Mouse (Mus musculus): ENCODE data around the gene Fnbp4. TPM values are rescaled to one million over a fixed set of nuclear protein-coding genes. Genes with fewer than 3 reads are reported as not detected.
"Not testable (repeated sequence)": the region's sequence is repeated elsewhere in the genome, so short reads cannot be mapped to it uniquely, and the experiment has no call there.

Gene Fnbp4
- polyA plus RNA-seq, 1 experiment from 2014 or later, result 105 TPM

GRCm38 (mm10) chr2:90810751-90811150 lies 65.6 kb downstream of the Fnbp4 start:
- Histone ChIP-seq H3K9me3 (ENCODE audit: control insufficient read depth, low read length) (no peaks in the 10 kb centered on the region), H3K4me3 (ENCODE audit: low read depth, low read length) (no peak overlapping the region), H3K9ac (ENCODE audit: low read length) (no peak overlapping the region), H3K4me2 (ENCODE audit: low read depth) (no peak overlapping the region), H3K27ac (ENCODE audit: low read depth, low read length) (no peak overlapping the region), H3K36me3 (ENCODE audit: control insufficient read depth, insufficient read depth, low read length) (no peaks in the 10 kb centered on the region), H3K4me1 (ENCODE audit: control insufficient read depth, insufficient read depth, low read length) (no peaks in the 10 kb centered on the region), H3K27me3 (ENCODE audit: control insufficient read depth, insufficient read depth, low read length) (no peaks in the 10 kb centered on the region)
- 93% methylated on average over 8 of the region's 8 CpGs for WGBS
- DNase-seq (ENCODE audit: low spot score) (no peak), ATAC-seq (ENCODE audit: insufficient read depth, low FRiP score, low TSS enrichment) (no peak)

GRCm38 (mm10) chr2:90815266-90815665 lies 70.1 kb downstream of the Fnbp4 start:
- no peak overlapping the region for H3K27ac ChIP-seq (ENCODE audit: low read depth, low read length)
- H3K9me3 ChIP-seq (ENCODE audit: control insufficient read depth, low read length), result no peaks in the 10 kb centered on the region
- no peak overlapping the region for H3K4me2 ChIP-seq (ENCODE audit: low read depth)
- H3K27me3 ChIP-seq (ENCODE audit: control insufficient read depth, insufficient read depth, low read length), result no peaks in the 10 kb centered on the region
- no peak overlapping the region for H3K9ac ChIP-seq (ENCODE audit: low read length)
- 77% methylated on average over 2 of the region's 2 CpGs for WGBS
- H3K4me1 ChIP-seq (ENCODE audit: control insufficient read depth, insufficient read depth, low read length), result no peaks in the 10 kb centered on the region
- DNase-seq (ENCODE audit: low spot score) (no peak), ATAC-seq (ENCODE audit: insufficient read depth, low FRiP score, low TSS enrichment) (no peak)
- H3K4me3 ChIP-seq (ENCODE audit: low read depth, low read length), result no peak overlapping the region
- H3K36me3 ChIP-seq (ENCODE audit: control insufficient read depth, insufficient read depth, low read length), result no peaks in the 10 kb centered on the region

- Histone ChIP-seq H3K27ac (ENCODE audit: low read depth, low read length) (no peak overlapping the region), H3K27me3 (ENCODE audit: control insufficient read depth, insufficient read depth, low read length) (no peaks in the 10 kb centered on the region), H3K36me3 (ENCODE audit: control insufficient read depth, insufficient read depth, low read length) (no peaks in the 10 kb centered on the region), H3K4me1 (ENCODE audit: control insufficient read depth, insufficient read depth, low read length) (no peaks in the 10 kb centered on the region), H3K9me3 (ENCODE audit: control insufficient read depth, low read length) (no peaks in the 10 kb centered on the region), H3K4me2 (ENCODE audit: low read depth) (no peak overlapping the region), H3K4me3 (ENCODE audit: low read depth, low read length) (no peak overlapping the region), H3K9ac (ENCODE audit: low read length) (no peak overlapping the region)
- DNase-seq (ENCODE audit: low spot score), result no peak
- ATAC-seq (ENCODE audit: insufficient read depth, low FRiP score, low TSS enrichment), result no peak
- WGBS, result 90% methylated on average over 4 of the region's 4 CpGs
Measured at GRCm38 (mm10) chr2:90816144-90816543, 71.0 kb downstream of the Fnbp4 start.

GRCm38 (mm10) chr2:90818710-90819109 lies 73.5 kb downstream of the Fnbp4 start:
- H3K4me3 ChIP-seq (ENCODE audit: low read depth, low read length), result no peak overlapping the region
- 91% methylated on average over 3 of the region's 3 CpGs for WGBS
- no peak overlapping the region for H3K4me2 ChIP-seq (ENCODE audit: low read depth)
- no peaks in the 10 kb centered on the region for H3K27me3 ChIP-seq (ENCODE audit: control insufficient read depth, insufficient read depth, low read length)
- ATAC-seq (ENCODE audit: insufficient read depth, low FRiP score, low TSS enrichment) (no peak), DNase-seq (ENCODE audit: low spot score) (no peak)
- H3K36me3 ChIP-seq (ENCODE audit: control insufficient read depth, insufficient read depth, low read length), result no peaks in the 10 kb centered on the region
- H3K4me1 ChIP-seq (ENCODE audit: control insufficient read depth, insufficient read depth, low read length), result no peaks in the 10 kb centered on the region
- H3K9me3 ChIP-seq (ENCODE audit: control insufficient read depth, low read length), result no peaks in the 10 kb centered on the region
- no peak overlapping the region for H3K27ac ChIP-seq (ENCODE audit: low read depth, low read length)
- no peak overlapping the region for H3K9ac ChIP-seq (ENCODE audit: low read length)

GRCm38 (mm10) chr2:90820894-90821293 lies 75.7 kb downstream of the Fnbp4 start:
- Histone ChIP-seq H3K27ac (ENCODE audit: low read depth, low read length) (no peak overlapping the region), H3K9me3 (ENCODE audit: control insufficient read depth, low read length) (no peaks in the 10 kb centered on the region), H3K4me1 (ENCODE audit: control insufficient read depth, insufficient read depth, low read length) (no peaks in the 10 kb centered on the region), H3K4me2 (ENCODE audit: low read depth) (no peak overlapping the region), H3K36me3 (ENCODE audit: control insufficient read depth, insufficient read depth, low read length) (no peaks in the 10 kb centered on the region), H3K4me3 (ENCODE audit: low read depth, low read length) (no peak overlapping the region), H3K9ac (ENCODE audit: low read length) (no peak overlapping the region), H3K27me3 (ENCODE audit: control insufficient read depth, insufficient read depth, low read length) (no peaks in the 10 kb centered on the region)
- WGBS, result 89% methylated on average over 3 of the region's 3 CpGs
- DNase-seq (ENCODE audit: low spot score), result no peak
- ATAC-seq (ENCODE audit: insufficient read depth, low FRiP score, low TSS enrichment), result no peak

DNA sequence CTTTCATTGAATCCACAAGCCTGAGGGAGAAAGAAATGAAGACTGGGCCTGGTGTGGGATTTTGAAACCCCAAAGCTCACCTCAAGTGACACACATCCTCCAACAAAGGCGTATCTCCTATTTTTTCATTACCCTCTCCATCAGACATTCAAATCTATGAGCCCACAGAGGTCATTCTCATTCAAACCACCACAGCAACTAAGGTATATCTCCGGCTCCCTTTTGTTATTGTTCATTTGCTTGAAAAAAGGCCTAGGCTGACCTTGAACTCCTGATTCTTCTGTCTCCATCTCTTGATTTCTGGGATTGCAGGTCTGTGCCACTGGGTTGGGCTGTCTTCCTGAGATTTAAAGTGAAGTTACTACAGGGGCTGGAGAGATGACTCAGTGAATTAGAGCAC lies 77.8 kb downstream of the Fnbp4 start:
- WGBS, result 81% methylated on average over 2 of the region's 2 CpGs

DNA sequence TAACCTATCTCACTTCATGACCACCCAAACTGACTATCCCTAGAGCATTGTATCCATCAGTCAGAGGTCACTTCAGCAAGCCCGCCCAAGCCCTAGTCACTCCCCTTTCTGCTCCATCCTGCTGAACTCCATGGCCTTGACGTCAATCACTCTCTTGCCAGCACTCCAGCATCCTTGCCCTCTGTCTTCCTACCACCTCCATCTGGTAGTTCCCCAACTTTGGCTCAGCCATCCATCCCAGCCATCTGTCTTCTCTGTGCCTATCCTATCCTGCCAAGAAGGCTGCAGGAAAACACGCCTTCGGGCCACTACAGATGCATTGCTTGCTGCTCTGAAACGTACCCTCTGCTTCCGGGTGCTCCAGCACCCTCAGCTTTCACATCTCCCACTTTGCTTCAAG lies 78.6 kb downstream of the Fnbp4 start:
- Histone ChIP-seq H3K4me1 (ENCODE audit: control insufficient read depth, insufficient read depth, low read length) (no peaks in the 10 kb centered on the region), H3K27me3 (ENCODE audit: control insufficient read depth, insufficient read depth, low read length) (no peaks in the 10 kb centered on the region), H3K4me3 (ENCODE audit: low read depth, low read length) (no peak overlapping the region), H3K27ac (ENCODE audit: low read depth, low read length) (no peak overlapping the region), H3K9me3 (ENCODE audit: control insufficient read depth, low read length) (no peaks in the 10 kb centered on the region), H3K4me2 (ENCODE audit: low read depth) (no peak overlapping the region), H3K36me3 (ENCODE audit: control insufficient read depth, insufficient read depth, low read length) (no peaks in the 10 kb centered on the region), H3K9ac (ENCODE audit: low read length) (no peak overlapping the region)
- ATAC-seq (ENCODE audit: insufficient read depth, low FRiP score, low TSS enrichment), result no peak
- DNase-seq (ENCODE audit: low spot score), result no peak
- 77% methylated on average over 6 of the region's 6 CpGs for WGBS

More for the DNA sequence above, 77.8 kb downstream of the Fnbp4 start:
- H3K4me2 ChIP-seq (ENCODE audit: low read depth), result no peak overlapping the region
- H3K27me3 ChIP-seq (ENCODE audit: control insufficient read depth, insufficient read depth, low read length), result no peaks in the 10 kb centered on the region
- H3K4me1 ChIP-seq (ENCODE audit: control insufficient read depth, insufficient read depth, low read length), result no peaks in the 10 kb centered on the region
- H3K27ac ChIP-seq (ENCODE audit: low read depth, low read length), result no peak overlapping the region
- H3K9ac ChIP-seq (ENCODE audit: low read length), result no peak overlapping the region
- DNase-seq (ENCODE audit: low spot score), result no peak
- no peaks in the 10 kb centered on the region for H3K9me3 ChIP-seq (ENCODE audit: control insufficient read depth, low read length)
- H3K4me3 ChIP-seq (ENCODE audit: low read depth, low read length), result no peak overlapping the region
- H3K36me3 ChIP-seq (ENCODE audit: control insufficient read depth, insufficient read depth, low read length), result no peaks in the 10 kb centered on the region
- no peak for ATAC-seq (ENCODE audit: insufficient read depth, low FRiP score, low TSS enrichment)

DNA sequence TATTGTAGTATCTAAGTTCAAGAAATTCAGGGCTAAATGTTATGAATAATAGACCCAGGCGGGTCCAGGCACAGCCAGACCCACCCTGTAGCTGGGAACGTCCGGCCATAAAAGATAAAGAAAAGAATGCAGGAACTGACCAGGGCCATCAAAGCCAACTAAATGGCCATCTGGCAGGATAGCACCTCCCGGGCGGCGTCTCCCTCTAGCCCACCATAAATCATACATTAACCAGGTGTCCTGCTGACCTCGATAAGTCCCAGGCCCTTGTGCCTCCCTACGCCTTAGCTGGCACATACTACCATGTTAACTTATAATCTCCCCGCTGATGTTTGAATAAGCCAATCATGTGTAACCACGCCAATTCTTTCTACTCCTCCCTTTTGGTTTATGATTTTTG lies 79.4 kb downstream of the Fnbp4 start:
- not testable (repeated sequence) for H3K27me3 ChIP-seq (ENCODE audit: control insufficient read depth, insufficient read depth, low read length); H3K4me3 ChIP-seq (ENCODE audit: low read depth, low read length); H3K36me3 ChIP-seq (ENCODE audit: control insufficient read depth, insufficient read depth, low read length); H3K9ac ChIP-seq (ENCODE audit: low read length); H3K27ac ChIP-seq (ENCODE audit: low read depth, low read length); H3K9me3 ChIP-seq (ENCODE audit: control insufficient read depth, low read length); DNase-seq (ENCODE audit: low spot score); H3K4me1 ChIP-seq (ENCODE audit: control insufficient read depth, insufficient read depth, low read length); ATAC-seq (ENCODE audit: insufficient read depth, low FRiP score, low TSS enrichment); H3K4me2 ChIP-seq (ENCODE audit: low read depth)
- 50% methylated on average over 10 of the region's 10 CpGs for WGBS

GRCm38 (mm10) chr2:90825515-90826172 lies 80.5 kb downstream of the Fnbp4 start:
- Histone ChIP-seq H3K4me2 (ENCODE audit: low read depth) (no peak overlapping the region), H3K4me3 (ENCODE audit: low read depth, low read length) (no peak overlapping the region)
- no peak for ATAC-seq (ENCODE audit: insufficient read depth, low FRiP score, low TSS enrichment)

More at GRCm38 (mm10) chr2:90825515-90826172, 80.5 kb downstream of the Fnbp4 start:
- Histone ChIP-seq H3K4me1 (ENCODE audit: control insufficient read depth, insufficient read depth, low read length) (no peaks in the 10 kb centered on the region), H3K9ac (ENCODE audit: low read length) (no peak overlapping the region), H3K27me3 (ENCODE audit: control insufficient read depth, insufficient read depth, low read length) (no peaks in the 10 kb centered on the region), H3K27ac (ENCODE audit: low read depth, low read length) (no peak overlapping the region), H3K9me3 (ENCODE audit: control insufficient read depth, low read length) (no peaks in the 10 kb centered on the region), H3K36me3 (ENCODE audit: control insufficient read depth, insufficient read depth, low read length) (no peaks in the 10 kb centered on the region)
- WGBS, result 89% methylated on average over 11 of the region's 11 CpGs
- DNase-seq (ENCODE audit: low spot score), result no peak
